Mouse (Mus musculus) hindbrain, postnatal 0 days (tissue): ENCODE measurements around the gene Ctcf. TPM values are rescaled to one million over a fixed set of nuclear protein-coding genes. Genes with fewer than 3 reads are reported as not detected.

Source experiments
- ATAC-seq: fragments of 200-750 bp; cut with Nextera tagmentation; 2 replicates; pipeline ENCODE4 v1.8.0; 2017; ENCODE audit warnings: mild to moderate bottlenecking, moderate TSS enrichment, moderate library complexity
- DNase-seq: peaks from one replicate; pipeline ENCODE4 v3.0.0-alpha.2; 2015; ENCODE audit warnings: low spot score
- H3K27ac ChIP-seq: fragments of 300-500 bp; sonication (generic); 2 replicates; pipeline ENCODE4 v1.5.1; 2014; ENCODE audit warnings: mild to moderate bottlenecking
- H3K27me3 ChIP-seq: fragments of 300-500 bp; sonication (generic); 2 replicates; pipeline ENCODE4 v1.6.1; 2014; ENCODE audit warnings: low read length, mixed read lengths; ENCODE audit not compliant: insufficient read depth
- H3K36me3 ChIP-seq: fragments of 300-500 bp; sonication (generic); 2 replicates; pipeline ENCODE4 v1.6.1; 2014; ENCODE audit warnings: low read length, mixed read lengths; ENCODE audit not compliant: insufficient read depth
- H3K4me1 ChIP-seq: fragments of 300-500 bp; sonication (generic); 2 replicates; pipeline ENCODE4 v1.6.1; 2014; ENCODE audit warnings: antibody characterized with exemption, low read length, mixed read lengths; ENCODE audit not compliant: insufficient read depth
- H3K4me2 ChIP-seq: fragments of 300-500 bp; sonication (generic); 2 replicates; pipeline ENCODE4 v1.6.1; 2014; ENCODE audit warnings: low read depth, mild to moderate bottlenecking, low read length, moderate library complexity, mixed read lengths
- H3K4me3 ChIP-seq: fragments of 300-500 bp; sonication (generic); 2 replicates; pipeline ENCODE4 v1.5.1; 2014; ENCODE audit warnings: low read length
- H3K9ac ChIP-seq: fragments of 300-500 bp; sonication (generic); replicated peaks from 2 replicates; pipeline ENCODE4 v1.6.1; 2014; ENCODE audit warnings: mild to moderate bottlenecking, low read length, moderate library complexity, mixed read lengths
- H3K9me3 ChIP-seq: fragments of 300-500 bp; sonication (generic); 2 replicates; pipeline ENCODE4 v1.6.1; 2016; ENCODE audit warnings: low read length, mixed read lengths
- CTCF ChIP-seq: IDR thresholded peaks from 2 replicates; pipeline ENCODE4 v1.5.1; 2016; ENCODE audit warnings: antibody characterized with exemption, control low read depth, low read depth
- WGBS: fragments of 180-500 bp; shearing (Covaris S2); extraction: QIAGEN DNeasy Blood & Tissue Kit; methylation state at CpG from one replicate; pipeline ENCODE4 v1.1.7; 2014; 5-methylcytosine and 5-hydroxymethylcytosine counted together
- polyA plus RNA-seq: library from polyadenylated mRNA; unstranded; fragments of >200 nt; fragmentation: Nextera tagmentation; extraction: Ambion mirVana; gene quantifications from 2 replicates; pipeline ENCODE4 v1.2.1, GENCODE M21; 2015
- total RNA-seq: library from RNA; depleted of rRNA; stranded (reverse); fragments of >200 nt; gene quantifications from 2 replicates; pipeline ENCODE4 v1.2.3, GENCODE M21; 2014

The Ctcf gene
- total and polyA plus RNA-seq, 2 experiments from 2014 or later = 35.9 to 88.1 TPM

DNA sequence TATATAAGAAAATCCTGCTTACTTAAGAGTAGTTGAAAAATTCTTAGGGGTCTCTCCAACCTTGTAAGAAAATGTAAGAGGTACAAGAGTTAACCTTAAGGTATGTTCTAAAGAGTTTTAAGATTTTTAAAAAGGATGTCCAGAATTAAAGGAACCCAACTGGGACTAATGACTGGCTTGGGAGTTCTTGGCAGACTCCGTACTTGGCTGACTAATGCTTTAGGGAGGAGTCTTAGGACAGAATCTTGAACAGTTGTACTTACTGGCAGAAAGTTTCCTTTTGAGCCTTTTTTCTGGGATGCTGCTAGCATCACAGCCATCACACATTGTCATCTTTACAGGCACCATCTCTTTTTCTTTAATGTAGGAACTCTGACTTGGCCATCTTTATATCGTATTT is 4.1 kb downstream of the Ctcf start:
- no peak overlapping the region for H3K9ac ChIP-seq
- H3K9me3 ChIP-seq = no peaks in the 10 kb centered on the region
- no peak for ATAC-seq
- H3K27ac ChIP-seq = no peak overlapping the region
- WGBS = 56% methylated on average over 2 of the region's 2 CpGs
- H3K4me3 ChIP-seq = no peak overlapping the region
- no peaks in the 10 kb centered on the region for H3K27me3 ChIP-seq
- TF ChIP-seq CTCF = no peak
- H3K36me3 ChIP-seq = no peaks in the 10 kb centered on the region; the same call in 1 of the 2 replicates
- H3K4me1 ChIP-seq = peaks cover 9% of the 10 kb centered on the region; the same call in 1 of the 2 replicates
- no peak overlapping the region for H3K4me2 ChIP-seq
- peak; percentile 48 for DNase-seq

DNA sequence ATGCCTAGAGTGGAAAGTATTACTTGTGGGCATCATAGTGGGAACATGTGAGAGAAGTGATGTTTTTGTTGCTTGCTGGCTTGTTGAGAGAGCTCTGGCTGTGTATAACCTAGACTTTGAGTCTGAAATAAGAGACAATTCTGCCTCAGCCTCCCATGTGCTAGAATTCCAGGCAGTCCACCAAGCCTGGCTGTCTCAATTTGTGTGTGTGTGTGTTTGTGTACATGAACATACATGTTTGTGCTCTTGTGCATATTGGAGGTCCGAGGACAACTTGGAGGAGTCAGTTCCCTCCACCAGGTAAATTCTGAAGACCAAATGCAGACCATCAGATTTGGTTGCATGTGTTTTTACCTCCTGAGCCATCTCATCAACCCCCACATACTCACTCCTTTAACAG is 8.8 kb downstream of the Ctcf start:
- Histone ChIP-seq H3K9ac (no peak overlapping the region), H3K9me3 (no peaks in the 10 kb centered on the region), H3K4me2 (no peak overlapping the region), H3K27me3 (no peaks in the 10 kb centered on the region), H3K4me1 (no peaks in the 10 kb centered on the region), H3K4me3 (no peak overlapping the region), H3K36me3 (no peaks in the 10 kb centered on the region; the same call in 1 of the 2 replicates), H3K27ac (no peak overlapping the region)
- 96% methylated on average over 1 of the region's 1 CpGs for WGBS
- no peak for DNase-seq
- no peak for ATAC-seq
- no peak for TF ChIP-seq CTCF

DNA sequence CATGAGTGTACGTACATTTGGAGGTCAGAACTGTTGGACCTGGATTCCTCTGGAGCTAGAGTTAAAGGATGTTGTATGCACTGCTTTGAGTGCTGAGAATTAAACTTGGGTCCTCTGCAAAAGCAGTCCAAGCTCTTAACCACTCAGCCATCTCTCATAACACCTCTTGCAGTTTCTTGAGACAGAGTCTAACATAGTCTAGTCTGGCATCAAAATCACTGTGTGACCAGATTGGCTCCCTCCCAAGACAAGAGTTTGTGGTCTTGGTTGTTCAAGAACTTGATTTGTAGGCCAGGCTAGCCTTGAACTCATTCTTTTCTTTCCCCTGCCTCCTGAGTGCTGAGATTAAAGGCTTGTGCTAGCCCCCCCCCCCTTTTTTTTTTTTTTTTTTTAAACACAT is 12.6 kb downstream of the Ctcf start:
- 95% methylated on average over 1 of the region's 1 CpGs for whole genome bisulfite sequencing
- TF ChIP-seq CTCF = no peak
- Histone ChIP-seq H3K9me3 (no peaks in the 10 kb centered on the region), H3K4me3 (no peak overlapping the region), H3K9ac (no peak overlapping the region), H3K27ac (no peak overlapping the region), H3K36me3 (peaks cover 5% of the 10 kb centered on the region; the same call in 1 of the 2 replicates), H3K27me3 (no peaks in the 10 kb centered on the region), H3K4me2 (no peak overlapping the region), H3K4me1 (no peaks in the 10 kb centered on the region)
- ATAC-seq = no peak
- DNase-seq = no peak

DNA sequence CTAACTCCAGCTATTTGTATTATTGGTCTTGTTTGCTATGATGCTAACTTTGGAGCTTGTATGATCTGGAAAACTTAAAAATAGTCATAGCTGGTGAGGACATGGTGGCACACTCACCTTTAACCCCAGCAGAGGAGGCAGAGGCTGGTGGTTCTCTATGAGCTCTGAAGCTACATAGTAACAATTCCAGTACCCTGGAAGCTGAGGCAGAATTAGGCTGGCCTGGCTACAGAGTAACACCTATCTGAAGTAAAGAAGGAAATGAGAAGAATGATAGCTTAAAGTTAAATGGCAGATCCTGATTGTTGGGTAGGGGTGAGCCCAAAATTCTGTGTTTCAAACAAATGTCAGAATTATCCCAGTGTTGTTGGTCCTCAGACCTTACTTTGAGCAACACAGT is 21.3 kb downstream of the Ctcf start:
- Histone ChIP-seq H3K9me3 (no peaks in the 10 kb centered on the region), H3K27me3 (no peaks in the 10 kb centered on the region), H3K9ac (no peak overlapping the region), H3K4me3 (no peak overlapping the region), H3K27ac (no peak overlapping the region), H3K4me1 (no peaks in the 10 kb centered on the region), H3K36me3 (0 out of 2 replicates have a peak, but pooled peaks cover 5% of the 10 kb centered on the region), H3K4me2 (no peak overlapping the region)
- ATAC-seq (no peak), DNase-seq (no peak)
- TF ChIP-seq CTCF = no peak

DNA sequence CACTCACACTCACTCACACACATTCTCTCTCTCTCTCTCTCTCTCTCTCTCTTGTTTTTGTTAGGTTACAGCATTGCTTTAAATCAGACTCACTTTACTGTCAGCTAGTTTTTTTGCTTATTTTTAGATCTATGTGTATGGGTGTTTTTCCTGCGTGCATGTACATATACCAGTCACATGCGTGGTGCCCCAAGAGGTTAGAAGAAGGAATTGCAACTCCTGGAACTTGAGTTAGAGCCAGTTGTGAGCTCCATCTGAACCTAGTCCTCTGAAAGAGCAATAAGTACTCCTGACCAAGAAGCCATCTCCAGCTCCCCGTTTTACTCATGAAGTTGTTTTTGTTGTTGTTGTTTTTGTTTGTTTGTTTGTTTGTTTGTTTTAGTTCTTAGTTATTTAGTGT is 24.8 kb downstream of the Ctcf start:
- peak; percentile 68 for DNase-seq
- no peak overlapping the region for H3K4me2 ChIP-seq
- H3K27ac ChIP-seq = no peak overlapping the region
- H3K4me3 ChIP-seq = no peak overlapping the region
- WGBS = 82% methylated on average over 3 of the region's 3 CpGs
- no peaks in the 10 kb centered on the region for H3K27me3 ChIP-seq
- ATAC-seq = no peak
- peak; percentile 64 for TF ChIP-seq CTCF
- H3K4me1 ChIP-seq = no peaks in the 10 kb centered on the region
- H3K9ac ChIP-seq = no peak overlapping the region
- H3K9me3 ChIP-seq = no peaks in the 10 kb centered on the region
- peaks cover 14% of the 10 kb centered on the region for H3K36me3 ChIP-seq

DNA sequence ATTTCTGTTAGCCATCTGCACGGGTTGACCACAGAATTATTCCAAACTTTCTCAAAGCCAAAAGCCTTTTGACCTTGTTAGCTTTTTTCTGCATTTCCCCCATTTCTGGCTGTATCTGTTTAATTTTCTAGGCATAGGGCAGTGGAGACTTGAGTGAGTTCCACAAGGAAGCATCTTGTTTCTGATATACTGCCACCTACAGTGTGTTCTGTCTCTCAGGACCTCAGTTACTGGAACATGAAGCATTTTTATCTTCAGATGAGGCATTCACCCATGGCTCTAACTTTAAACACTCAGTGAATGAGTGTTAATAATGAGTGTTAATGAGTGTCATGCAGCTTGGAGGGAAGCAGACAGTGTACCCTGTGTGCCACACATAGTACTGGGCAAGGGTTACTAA is 41.5 kb downstream of the Ctcf start:
- H3K4me2 ChIP-seq = no peak overlapping the region
- H3K9me3 ChIP-seq = no peaks in the 10 kb centered on the region
- no peaks in the 10 kb centered on the region for H3K27me3 ChIP-seq
- no peak overlapping the region for H3K4me3 ChIP-seq
- no peaks in the 10 kb centered on the region for H3K4me1 ChIP-seq
- TF ChIP-seq CTCF = peak; percentile 41
- H3K36me3 ChIP-seq = peaks cover 76% of the 10 kb centered on the region
- H3K9ac ChIP-seq = no peak overlapping the region
- no peak for ATAC-seq
- H3K27ac ChIP-seq = no peak overlapping the region
- no peak for DNase-seq
- 93% methylated on average over 1 of the region's 1 CpGs for WGBS

DNA sequence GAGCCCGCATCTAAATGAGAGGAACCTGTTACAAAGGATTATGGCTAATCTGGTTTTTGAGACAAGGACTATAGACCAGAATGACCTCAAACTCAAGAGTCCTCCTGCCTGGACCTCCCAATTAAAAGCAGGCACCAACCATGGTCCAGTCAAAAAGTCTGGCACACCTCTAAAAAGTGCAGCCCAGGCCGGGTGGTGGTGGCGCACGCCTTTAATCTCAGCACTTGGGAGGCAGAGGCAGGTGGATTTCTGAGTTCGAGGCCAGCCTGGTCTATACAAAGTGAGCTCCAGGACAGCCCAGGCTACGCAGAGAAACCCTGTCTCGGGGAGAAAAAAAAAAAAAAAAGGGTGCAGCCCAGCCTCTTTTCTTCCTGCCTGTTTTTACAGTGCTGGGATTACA is 49.0 kb downstream of the Ctcf start:
- H3K4me3 ChIP-seq = no peak overlapping the region
- H3K27ac ChIP-seq = no peak overlapping the region
- no peak for TF ChIP-seq CTCF
- ATAC-seq (no peak), DNase-seq (no peak)
- no peak overlapping the region for H3K9ac ChIP-seq
- H3K36me3 ChIP-seq = peaks cover 36% of the 10 kb centered on the region
- no peaks in the 10 kb centered on the region for H3K27me3 ChIP-seq
- H3K9me3 ChIP-seq = no peaks in the 10 kb centered on the region
- no peak overlapping the region for H3K4me2 ChIP-seq
- 88% methylated on average over 7 of the region's 7 CpGs for WGBS
- no peaks in the 10 kb centered on the region for H3K4me1 ChIP-seq
